In genomic region chr2:174127376-174127713, GRCm38 (mm10) we compare ENCODE assay signal across 7 mouse cellular contexts. TPM values are rescaled to one million over a fixed set of nuclear protein-coding genes. Genes with fewer than 3 reads are reported as not detected.
DNase-seq lines count a peak whose midpoint lies in the region; ATAC-seq and TF ChIP-seq lines count a peak whose summit lies in the region.

No protein-coding gene starts in this region.

- peak overlapping the region; percentile 38 for H3K4me2 ChIP-seq in lung, embryonic 16.5 days (ENCODE audit: low read depth, low read length)
- peak overlapping the region; percentile 36 for H3K4me2 ChIP-seq in forebrain, postnatal 0 days (ENCODE audit: low read depth)
- H3K4me2 ChIP-seq in limb, embryonic 12.5 days = peak overlapping the region; percentile 51
- H3K4me2 ChIP-seq in stomach, postnatal 0 days (replicated peaks; ENCODE audit: low read depth) = 0 out of 2 replicates have a peak overlapping the region, but pooled peaks have one; percentile 0

- ATAC-seq in lung, embryonic 16.5 days (ENCODE audit: low read depth) = no peak
- no peak; the same call in 1 of the 2 replicates for ATAC-seq in forebrain, postnatal 0 days
- 0 out of 2 replicates have a peak, but pooled peaks have one; percentile 14 for ATAC-seq in limb, embryonic 12.5 days (ENCODE audit: insufficient number of reproducible peaks, insufficient read depth, low FRiP score, low TSS enrichment, low read depth)
- ATAC-seq in stomach, postnatal 0 days (ENCODE audit: low FRiP score, low TSS enrichment) = no peak

- intact Hi-C loops in left cerebral cortex, postnatal 10 days (cut with DNase I) = no loop called here

- peaks cover 11% of the 10 kb centered on the region for H3K9me3 ChIP-seq in lung, embryonic 16.5 days (ENCODE audit: control insufficient read depth, low read length)
- H3K9me3 ChIP-seq in forebrain, postnatal 0 days (ENCODE audit: low read length) = no peaks in the 10 kb centered on the region; the same call in 1 of the 2 replicates
- H3K9me3 ChIP-seq in limb, embryonic 12.5 days = peaks cover 14% of the 10 kb centered on the region; the same call in 1 of the 2 replicates
- 0 out of 2 replicates have a peak, but pooled peaks cover 9% of the 10 kb centered on the region for H3K9me3 ChIP-seq in stomach, postnatal 0 days (ENCODE audit: control insufficient read depth, low read length)

- no peak overlapping the region for H3K9ac ChIP-seq in lung, embryonic 16.5 days (ENCODE audit: low read length)
- H3K9ac ChIP-seq in forebrain, postnatal 0 days = 0 out of 2 replicates have a peak overlapping the region, but pooled peaks have one; percentile 14
- H3K9ac ChIP-seq in limb, embryonic 12.5 days (replicated peaks) = no peak overlapping the region; the same call in 1 of the 2 replicates
- no peak overlapping the region for H3K9ac ChIP-seq in stomach, postnatal 0 days (ENCODE audit: low read length)

- no peak for DNase-seq in lung, postnatal 14 days
- DNase-seq in forebrain, postnatal 0 days = no peak
- peak; percentile 11 for DNase-seq in stomach, postnatal 0 days (ENCODE audit: low spot score)
- no peak for DNase-seq in left cerebral cortex, postnatal 10 days (ENCODE audit: extremely low spot score in 1 of 2, low spot score in 2 of 2)
- no peak for DNase-seq in right cerebral cortex, postnatal 36 days (ENCODE audit: low spot score in 2 of 2)

- no peak overlapping the region for H3K4me3 ChIP-seq in lung, embryonic 16.5 days (ENCODE audit: low read length)
- no peak overlapping the region for H3K4me3 ChIP-seq in forebrain, postnatal 0 days (ENCODE audit: low read depth, low read length)
- H3K4me3 ChIP-seq in limb, embryonic 12.5 days (replicated peaks) = no peak overlapping the region; the same call in 1 of the 2 replicates
- no peak overlapping the region for H3K4me3 ChIP-seq in stomach, postnatal 0 days (ENCODE audit: low read depth, low read length)

- peaks cover 27% of the 10 kb centered on the region for H3K36me3 ChIP-seq in lung, embryonic 16.5 days (ENCODE audit: control insufficient read depth, insufficient read depth, low read length)
- 0 out of 2 replicates have a peak, but pooled peaks cover 11% of the 10 kb centered on the region for H3K36me3 ChIP-seq in forebrain, postnatal 0 days (ENCODE audit: insufficient read depth)
- H3K36me3 ChIP-seq in limb, embryonic 12.5 days = peaks cover 29% of the 10 kb centered on the region
- peaks cover 10% of the 10 kb centered on the region for H3K36me3 ChIP-seq in stomach, postnatal 0 days (ENCODE audit: control insufficient read depth, insufficient read depth, low read length)

- peaks cover 5% of the 10 kb centered on the region; the same call in 1 of the 2 replicates for H3K4me1 ChIP-seq in lung, embryonic 16.5 days (replicated peaks; ENCODE audit: control insufficient read depth, insufficient read depth, low read length)
- peaks cover 7% of the 10 kb centered on the region; the same call in 1 of the 2 replicates for H3K4me1 ChIP-seq in forebrain, postnatal 0 days (ENCODE audit: insufficient read depth)
- peaks cover 14% of the 10 kb centered on the region for H3K4me1 ChIP-seq in limb, embryonic 12.5 days (replicated peaks)
- H3K4me1 ChIP-seq in stomach, postnatal 0 days (replicated peaks; ENCODE audit: control insufficient read depth, insufficient read depth) = no peaks in the 10 kb centered on the region

- H3K27me3 ChIP-seq in lung, embryonic 16.5 days (ENCODE audit: control insufficient read depth, insufficient read depth, low read depth, low read length) = no peaks in the 10 kb centered on the region
- no peaks in the 10 kb centered on the region for H3K27me3 ChIP-seq in forebrain, postnatal 0 days (ENCODE audit: insufficient read depth, low read length)
- no peaks in the 10 kb centered on the region for H3K27me3 ChIP-seq in limb, embryonic 12.5 days
- no peaks in the 10 kb centered on the region for H3K27me3 ChIP-seq in stomach, postnatal 0 days (ENCODE audit: control insufficient read depth, insufficient read depth, low read length)

- 32% methylated on average over 6 of the region's 6 CpGs for WGBS in lung, embryonic 16.5 days
- 21% methylated on average over 6 of the region's 6 CpGs for whole genome bisulfite sequencing in forebrain, postnatal 0 days
- 24% methylated on average over 6 of the region's 6 CpGs for WGBS in limb, embryonic 12.5 days
- WGBS in stomach, postnatal 0 days = 46% methylated on average over 6 of the region's 6 CpGs

- TF ChIP-seq CTCF in forebrain, postnatal 0 days (IDR thresholded peaks at IDR 0.05; ENCODE audit: low read depth) = no peak
- TF ChIP-seq CTCF in stomach, postnatal 0 days (IDR thresholded peaks at IDR 0.05; ENCODE audit: low read depth) = no peak

- H3K27ac ChIP-seq in lung, embryonic 16.5 days (ENCODE audit: low read length) = no peak overlapping the region
- H3K27ac ChIP-seq in forebrain, postnatal 0 days (ENCODE audit: low read depth, low read length) = no peak overlapping the region
- H3K27ac ChIP-seq in limb, embryonic 12.5 days = no peak overlapping the region
- no peak overlapping the region for H3K27ac ChIP-seq in stomach, postnatal 0 days (replicated peaks)

- no peak for TF ChIP-seq EP300 in stomach, postnatal 0 days (optimal IDR thresholded peaks at IDR 0.05)

RNA-seq across cellular contexts. Expression of gene Npepl1, which starts 17.2 kb away (rescaled TPM):
- 61.7 and 68.1 TPM in 2 replicates for polyA plus RNA-seq in lung, embryonic 16.5 days (2015; fragmentation: Nextera tagmentation; extraction: Ambion mirVana)
- total RNA-seq in forebrain, postnatal 0 days (2014; rRNA removed) = 9.5 and 15.1 TPM in 2 replicates
- polyA plus RNA-seq in forebrain, postnatal 0 days (2015; fragmentation: Nextera tagmentation; extraction: Ambion mirVana) = 17.0 TPM in 2 replicates
- 52.6 and 56.6 TPM in 2 replicates for polyA plus RNA-seq in limb, embryonic 12.5 days (2016; fragmentation: Nextera tagmentation; extraction: Ambion mirVana)
- polyA plus RNA-seq in stomach, postnatal 0 days (2015; fragmentation: Nextera tagmentation; extraction: Ambion mirVana) = 41.0 and 44.6 TPM in 2 replicates
- total RNA-seq in left cerebral cortex, postnatal 10 days (2021) = 10 to 100 TPM; 14.3 to 15.1 TPM

RNA-seq across cellular contexts. Expression of gene Stx16, which starts 51.2 kb away (rescaled TPM):
- 11.3 and 12.1 TPM in 2 replicates for polyA plus RNA-seq in lung, embryonic 16.5 days (2015; fragmentation: Nextera tagmentation; extraction: Ambion mirVana)
- 34.5 and 37.4 TPM in 2 replicates for total RNA-seq in forebrain, postnatal 0 days (2014; rRNA removed)
- 6.1 and 11.0 TPM in 2 replicates for polyA plus RNA-seq in forebrain, postnatal 0 days (2015; fragmentation: Nextera tagmentation; extraction: Ambion mirVana)
- 12.7 and 13.6 TPM in 2 replicates for polyA plus RNA-seq in limb, embryonic 12.5 days (2016; fragmentation: Nextera tagmentation; extraction: Ambion mirVana)
- 3.6 and 4.1 TPM in 2 replicates for polyA plus RNA-seq in stomach, postnatal 0 days (2015; fragmentation: Nextera tagmentation; extraction: Ambion mirVana)
- 10 to 100 TPM; 36.0 to 37.3 TPM for total RNA-seq in left cerebral cortex, postnatal 10 days (2021)

Comparison
In these comparisons a context has a peak if more than half of its experiments do, and no peak if none do; other contexts are left out.
1. H3K4me2 ChIP-seq: peak in every context shown above with its lines; median percentile 51 in limb, embryonic 12.5 days; 38 in lung, embryonic 16.5 days; 36 in forebrain, postnatal 0 days; 0 in stomach, postnatal 0 days.